Comparison of ENCODE assay signal across 9 mouse cellular contexts in the genomic region with DNA sequence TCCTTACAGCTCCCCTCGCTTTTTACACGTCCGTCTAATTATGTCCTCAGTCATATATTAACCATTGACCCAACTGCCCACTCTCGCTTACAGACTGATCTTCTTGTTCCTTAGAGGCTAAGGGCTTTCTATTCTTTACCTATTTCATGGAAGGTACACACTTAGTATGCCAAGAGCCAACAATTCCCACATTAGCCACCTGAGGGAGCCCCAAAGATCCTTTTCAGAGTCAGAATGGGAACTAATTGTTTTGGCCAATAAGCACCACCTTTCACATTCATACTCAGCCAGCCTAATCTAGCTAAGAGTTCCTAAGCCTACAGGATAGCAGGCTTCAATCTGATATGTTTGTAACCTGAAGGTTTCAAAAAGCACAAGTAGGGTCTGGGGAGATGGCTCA. TPM values are rescaled to one million over a fixed set of nuclear protein-coding genes. Genes with fewer than 3 reads are reported as not detected.
DNase-seq lines count a peak whose midpoint lies in the region; ATAC-seq lines count a peak whose summit lies in the region.
"Had no signal": no experiment of that assay in that cellular context is flagged by ENCODE, and none has a peak within 500 bp of the region (broad histone marks: within the 10 kb centered on the region; RNA-seq: fewer than 3 reads in every experiment).

No protein-coding gene starts in this region.

- no peaks in the 10 kb centered on the region for H3K4me1 ChIP-seq in hindbrain, embryonic 14.5 days (replicated peaks; ENCODE audit: control insufficient read depth, insufficient read depth, low read length)
- no peaks in the 10 kb centered on the region for H3K4me1 ChIP-seq in hindbrain, embryonic 13.5 days (replicated peaks)
- H3K4me1 ChIP-seq in forebrain, embryonic 15.5 days = no peaks in the 10 kb centered on the region

- no peak overlapping the region for H3K4me2 ChIP-seq in hindbrain, embryonic 14.5 days (replicated peaks)
- H3K4me2 ChIP-seq in hindbrain, embryonic 13.5 days = no peak overlapping the region
- H3K4me2 ChIP-seq in forebrain, embryonic 15.5 days (replicated peaks) = no peak overlapping the region

- no peak for ATAC-seq in hindbrain, embryonic 14.5 days (ENCODE audit: low FRiP score)
- no peak for ATAC-seq in hindbrain, embryonic 13.5 days (ENCODE audit: low FRiP score)
- ATAC-seq in forebrain, embryonic 15.5 days (replicated peaks) = no peak

- H3K9ac ChIP-seq in hindbrain, embryonic 14.5 days = no peak overlapping the region
- no peak overlapping the region for H3K9ac ChIP-seq in hindbrain, embryonic 13.5 days
- no peak overlapping the region for H3K9ac ChIP-seq in forebrain, embryonic 15.5 days (replicated peaks)

- H3K4me3 ChIP-seq in hindbrain, embryonic 14.5 days (replicated peaks; ENCODE audit: low read length) = no peak overlapping the region
- H3K4me3 ChIP-seq in hindbrain, embryonic 13.5 days = no peak overlapping the region
- H3K4me3 ChIP-seq in forebrain, embryonic 15.5 days = no peak overlapping the region

- H3K27ac ChIP-seq in hindbrain, embryonic 14.5 days = no peak overlapping the region
- H3K27ac ChIP-seq in hindbrain, embryonic 13.5 days = no peak overlapping the region
- H3K27ac ChIP-seq in forebrain, embryonic 15.5 days (replicated peaks) = no peak overlapping the region

- no peaks in the 10 kb centered on the region for H3K27me3 ChIP-seq in hindbrain, embryonic 14.5 days (ENCODE audit: control insufficient read depth, insufficient read depth, low read length)
- no peaks in the 10 kb centered on the region for H3K27me3 ChIP-seq in hindbrain, embryonic 13.5 days
- no peaks in the 10 kb centered on the region for H3K27me3 ChIP-seq in splenic B cell, adult 2 months (ENCODE audit: control insufficient read depth, insufficient read depth, low read length, poor library complexity, severe bottlenecking)
- no peaks in the 10 kb centered on the region for H3K27me3 ChIP-seq in forebrain, embryonic 15.5 days

- WGBS in hindbrain, embryonic 14.5 days = 87% methylated on average over 4 of the region's 4 CpGs
- 87% methylated on average over 4 of the region's 4 CpGs for WGBS in hindbrain, embryonic 13.5 days
- 85% methylated on average over 4 of the region's 4 CpGs for WGBS in forebrain, embryonic 15.5 days

- H3K36me3 ChIP-seq in hindbrain, embryonic 14.5 days (replicated peaks; ENCODE audit: control insufficient read depth, insufficient read depth) = peaks cover 15% of the 10 kb centered on the region; the same call in 1 of the 2 replicates
- peaks cover 21% of the 10 kb centered on the region for H3K36me3 ChIP-seq in hindbrain, embryonic 13.5 days
- no peaks in the 10 kb centered on the region for H3K36me3 ChIP-seq in splenic B cell, adult 2 months (ENCODE audit: control insufficient read depth, insufficient read depth, low read length, poor library complexity, severe bottlenecking)
- H3K36me3 ChIP-seq in forebrain, embryonic 15.5 days = 0 out of 2 replicates have a peak, but pooled peaks cover 4% of the 10 kb centered on the region

- no peaks in the 10 kb centered on the region for H3K9me3 ChIP-seq in hindbrain, embryonic 14.5 days (ENCODE audit: control insufficient read depth, low read length)
- no peaks in the 10 kb centered on the region for H3K9me3 ChIP-seq in hindbrain, embryonic 13.5 days
- H3K9me3 ChIP-seq in forebrain, embryonic 15.5 days = no peaks in the 10 kb centered on the region

- peak; percentile 24 for DNase-seq in hindbrain, embryonic 14.5 days (ENCODE audit: low spot score)
- peak; percentile 2 for DNase-seq in thymus, postnatal 0 days (ENCODE audit: low spot score)
- no peak for DNase-seq in thymus, adult 18-20 months
- DNase-seq in induced T-regulatory cell, adult 2 months (ENCODE audit: low read depth) = peak; percentile 9
- DNase-seq in splenic B cell, adult 2 months (ENCODE audit: low read depth, low spot score) = peak; percentile 5
- no peak for DNase-seq in ovary, adult 18-20 months (ENCODE audit: low spot score)
- DNase-seq: gastrocnemius, postnatal 25 days had no signal

RNA-seq across cellular contexts. Expression of a gene that starts 26.7 kb away (rescaled TPM):
- polyA plus RNA-seq in hindbrain, embryonic 14.5 days (2014; fragmentation: Nextera tagmentation; extraction: Ambion mirVana) = 1.2 and 1.4 TPM in 2 replicates
- 0.96 and 1.5 TPM in 2 replicates for polyA plus RNA-seq in hindbrain, embryonic 13.5 days (2015; fragmentation: Nextera tagmentation; extraction: Ambion mirVana)
- polyA plus RNA-seq in thymus, postnatal 0 days (2015; fragmentation: Nextera tagmentation; extraction: Ambion mirVana) = 0.78 and 0.96 TPM in 2 replicates
- polyA plus RNA-seq in forebrain, embryonic 15.5 days (2015; fragmentation: Nextera tagmentation; extraction: Ambion mirVana) = 0.68 and 1.2 TPM in 2 replicates

RNA-seq across cellular contexts. Expression of a gene that starts 42.1 kb away (rescaled TPM):
- 51.0 and 58.6 TPM in 2 replicates for polyA plus RNA-seq in hindbrain, embryonic 14.5 days (2014; fragmentation: Nextera tagmentation; extraction: Ambion mirVana)
- polyA plus RNA-seq in hindbrain, embryonic 13.5 days (2015; fragmentation: Nextera tagmentation; extraction: Ambion mirVana) = 41.9 and 44.4 TPM in 2 replicates
- polyA plus RNA-seq in thymus, postnatal 0 days (2015; fragmentation: Nextera tagmentation; extraction: Ambion mirVana) = 14.1 and 14.8 TPM in 2 replicates
- polyA plus RNA-seq in forebrain, embryonic 15.5 days (2015; fragmentation: Nextera tagmentation; extraction: Ambion mirVana) = 36.9 and 38.0 TPM in 2 replicates

RNA-seq across cellular contexts. Expression of a gene that starts 42.2 kb away (rescaled TPM):
- 78.6 and 81.5 TPM in 2 replicates for polyA plus RNA-seq in hindbrain, embryonic 14.5 days (2014; fragmentation: Nextera tagmentation; extraction: Ambion mirVana)
- polyA plus RNA-seq in hindbrain, embryonic 13.5 days (2015; fragmentation: Nextera tagmentation; extraction: Ambion mirVana) = 88.2 and 93.0 TPM in 2 replicates
- 102 and 105 TPM in 2 replicates for polyA plus RNA-seq in thymus, postnatal 0 days (2015; fragmentation: Nextera tagmentation; extraction: Ambion mirVana)
- polyA plus RNA-seq in forebrain, embryonic 15.5 days (2015; fragmentation: Nextera tagmentation; extraction: Ambion mirVana) = 76.5 and 76.8 TPM in 2 replicates

Comparison
In these comparisons a context has a peak if more than half of its experiments do, and no peak if none do; other contexts are left out.
1. DNase-seq: peak in hindbrain, embryonic 14.5 days (single experiment), thymus, postnatal 0 days (single experiment), induced T-regulatory cell, adult 2 months (single experiment) and splenic B cell, adult 2 months (single experiment); none in thymus, adult 18-20 months (0 of 2) and ovary, adult 18-20 months (single experiment).